9 mouse cellular contexts compared by ENCODE assay signal in genomic region chr19:45736855-45737207, GRCm38 (mm10). TPM values are rescaled to one million over a fixed set of nuclear protein-coding genes. Genes with fewer than 3 reads are reported as not detected.
DNase-seq lines count a peak whose midpoint lies in the region; ATAC-seq and TF ChIP-seq lines count a peak whose summit lies in the region.
"Had no signal": no experiment of that assay in that cellular context is flagged by ENCODE, and none has a peak within 500 bp of the region (broad histone marks: within the 10 kb centered on the region; RNA-seq: fewer than 3 reads in every experiment).

No protein-coding gene starts in this region.

- peak; percentile 17; the same call in 1 of the 2 replicates for ATAC-seq in kidney, embryonic 15.5 days (replicated peaks; ENCODE audit: low FRiP score)
- ATAC-seq in stomach, embryonic 14.5 days (ENCODE audit: insufficient number of reproducible peaks, insufficient read depth, low FRiP score, low read depth) = peak; percentile 50; the same call in 1 of the 2 replicates

- no peak for TF ChIP-seq EP300 in heart, adult 2 months (IDR thresholded peaks at IDR 0.05; ENCODE audit: insufficient read depth, low read depth, low read length)

- peak; percentile 57 for DNase-seq in heart, adult 2 months
- no peak for DNase-seq in heart, adult 9 months (ENCODE audit: low spot score in 2 of 2)
- peak; percentile 81 for DNase-seq in ZHBTc4 (ENCODE audit: low read depth, low spot score)
- no peak for DNase-seq in heart, embryonic 10.5 days (ENCODE audit: low spot score)
- DNase-seq in lung, postnatal 14 days = peak; percentile 54
- no peak for DNase-seq in layer of hippocampus, postnatal 14 days (ENCODE audit: low spot score in 2 of 2)

- no peaks in the 10 kb centered on the region for H3K36me3 ChIP-seq in heart, adult 2 months (ENCODE audit: control insufficient read depth, insufficient read depth, low read length)
- no peaks in the 10 kb centered on the region for H3K36me3 ChIP-seq in heart, embryonic 10.5 days
- no peaks in the 10 kb centered on the region for H3K36me3 ChIP-seq in kidney, embryonic 15.5 days
- H3K36me3 ChIP-seq in stomach, embryonic 14.5 days (ENCODE audit: control insufficient read depth, insufficient read depth, low read length) = no peaks in the 10 kb centered on the region

- intact Hi-C loops in heart, adult 2 months (cut with DNase I) = no loop called here

- WGBS in heart, adult 2 months = 3% methylated on average over 28 of the region's 28 CpGs
- 3% methylated on average over 28 of the region's 28 CpGs for WGBS in heart, embryonic 10.5 days
- WGBS in kidney, embryonic 15.5 days = 3% methylated on average over 28 of the region's 28 CpGs
- WGBS in stomach, embryonic 14.5 days = under 1% methylated on average over 28 of the region's 28 CpGs

- H3K4me1 ChIP-seq in heart, adult 2 months (ENCODE audit: control insufficient read depth, insufficient read depth, low read length) = peaks cover 1% of the 10 kb centered on the region; the same call in 1 of the 2 replicates
- peaks cover 42% of the 10 kb centered on the region for H3K4me1 ChIP-seq in heart, embryonic 10.5 days
- H3K4me1 ChIP-seq in kidney, embryonic 15.5 days = peaks cover 53% of the 10 kb centered on the region
- H3K4me1 ChIP-seq in stomach, embryonic 14.5 days (ENCODE audit: control insufficient read depth, insufficient read depth, low read length) = peaks cover 12% of the 10 kb centered on the region; the same call in 1 of the 2 replicates

- H3K9me3 ChIP-seq in heart, embryonic 10.5 days = no peaks in the 10 kb centered on the region
- no peaks in the 10 kb centered on the region for H3K9me3 ChIP-seq in kidney, embryonic 15.5 days (replicated peaks)
- no peaks in the 10 kb centered on the region for H3K9me3 ChIP-seq in stomach, embryonic 14.5 days (ENCODE audit: control insufficient read depth, low read depth, low read length)

- no peak overlapping the region for H3K27ac ChIP-seq in heart, adult 2 months
- peak overlapping the region; percentile 60; the same call in 1 of the 2 replicates for H3K27ac ChIP-seq in heart, embryonic 10.5 days
- no peak overlapping the region for H3K27ac ChIP-seq in kidney, embryonic 15.5 days
- no peak overlapping the region for H3K27ac ChIP-seq in stomach, embryonic 14.5 days (ENCODE audit: low read length)

- H3K27me3 ChIP-seq in heart, adult 2 months (ENCODE audit: control insufficient read depth, insufficient read depth, low read length) = peaks cover 9% of the 10 kb centered on the region
- peaks cover 99% of the 10 kb centered on the region for H3K27me3 ChIP-seq in heart, embryonic 10.5 days (ENCODE audit: insufficient read depth, poor library complexity, severe bottlenecking)
- H3K27me3 ChIP-seq in kidney, embryonic 15.5 days = peaks cover 96% of the 10 kb centered on the region
- H3K27me3 ChIP-seq in stomach, embryonic 14.5 days (ENCODE audit: control insufficient read depth, insufficient read depth, low read length) = peaks cover 56% of the 10 kb centered on the region

- H3K79me2 ChIP-seq in heart, adult 2 months (replicated peaks; ENCODE audit: control insufficient read depth, insufficient read depth, low read length) = no peaks in the 10 kb centered on the region

- H3K4me3 ChIP-seq in heart, adult 2 months = no peak overlapping the region
- H3K4me3 ChIP-seq in heart, embryonic 10.5 days = peak overlapping the region; percentile 48
- H3K4me3 ChIP-seq in kidney, embryonic 15.5 days (replicated peaks) = peak overlapping the region; percentile 32
- H3K4me3 ChIP-seq in stomach, embryonic 14.5 days (ENCODE audit: low read depth, low read length) = peak overlapping the region; percentile 13; the same call in 1 of the 2 replicates

- TF ChIP-seq CTCF in heart, adult 2 months (IDR thresholded peaks at IDR 0.05) = no peak

- peak overlapping the region; percentile 45; the same call in 1 of the 2 replicates for H3K9ac ChIP-seq in heart, adult 2 months (ENCODE audit: low read depth, low read length)
- H3K9ac ChIP-seq in kidney, embryonic 15.5 days = 0 out of 2 replicates have a peak overlapping the region, but pooled peaks have one; percentile 21
- no peak overlapping the region for H3K9ac ChIP-seq in stomach, embryonic 14.5 days (replicated peaks; ENCODE audit: low read depth, low read length)

- no peak for TF ChIP-seq POLR2A in heart, adult 2 months (IDR thresholded peaks at IDR 0.05; ENCODE audit: insufficient read depth, low read depth, low read length)

- H3K4me2 ChIP-seq in kidney, embryonic 15.5 days = peak overlapping the region; percentile 61
- peak overlapping the region; percentile 54 for H3K4me2 ChIP-seq in stomach, embryonic 14.5 days (replicated peaks; ENCODE audit: low read depth, low read length)

RNA-seq across cellular contexts. Expression of gene Fgf8, which starts 5.9 kb away (rescaled TPM):
- total RNA-seq in heart, adult 2 months (2021) = not detected
- not detected in 2 replicates for polyA plus RNA-seq in heart, adult 2 months (2012; rRNA removed)
- 1.9 and 8.8 TPM in 2 replicates for polyA plus RNA-seq in heart, embryonic 10.5 days (2016; fragmentation: Nextera tagmentation; extraction: Ambion mirVana)
- polyA plus RNA-seq in kidney, embryonic 15.5 days (2015; fragmentation: Nextera tagmentation; extraction: Ambion mirVana) = 17.8 and 20.3 TPM in 2 replicates
- not detected in 2 replicates for polyA plus RNA-seq in stomach, embryonic 14.5 days (2014; fragmentation: Nextera tagmentation; extraction: Ambion mirVana)
- total RNA-seq in layer of hippocampus, postnatal 14 days (2021) = not detected
- polyA plus RNA-seq: large intestine, adult 2 months had no signal

RNA-seq across cellular contexts. Expression of gene Npm3, which starts 12.6 kb away (rescaled TPM):
- total RNA-seq in heart, adult 2 months (2021) = 10 to 100 TPM; 15.6 to 15.7 TPM
- polyA plus RNA-seq in heart, adult 2 months (2012; rRNA removed) = 25.2 and 28.0 TPM in 2 replicates
- polyA plus RNA-seq in heart, embryonic 10.5 days (2016; fragmentation: Nextera tagmentation; extraction: Ambion mirVana) = 12.3 and 13.6 TPM in 2 replicates
- polyA plus RNA-seq in kidney, embryonic 15.5 days (2015; fragmentation: Nextera tagmentation; extraction: Ambion mirVana) = 20.8 and 28.5 TPM in 2 replicates
- 14.8 and 16.0 TPM in 2 replicates for polyA plus RNA-seq in stomach, embryonic 14.5 days (2014; fragmentation: Nextera tagmentation; extraction: Ambion mirVana)
- total RNA-seq in layer of hippocampus, postnatal 14 days (2021) = 10 to 100 TPM; 11.9 to 12.9 TPM

RNA-seq across cellular contexts. Expression of gene Mgea5, which starts 46.8 kb away (rescaled TPM):
- 10 to 100 TPM; 70.8 to 81.9 TPM for total RNA-seq in heart, adult 2 months (2021)
- 22.4 and 49.3 TPM in 2 replicates for polyA plus RNA-seq in heart, adult 2 months (2012; rRNA removed)
- polyA plus RNA-seq in heart, embryonic 10.5 days (2016; fragmentation: Nextera tagmentation; extraction: Ambion mirVana) = 39.6 and 52.5 TPM in 2 replicates
- polyA plus RNA-seq in kidney, embryonic 15.5 days (2015; fragmentation: Nextera tagmentation; extraction: Ambion mirVana) = 47.4 and 53.3 TPM in 2 replicates
- 74.4 and 74.8 TPM in 2 replicates for polyA plus RNA-seq in stomach, embryonic 14.5 days (2014; fragmentation: Nextera tagmentation; extraction: Ambion mirVana)
- 100 to 1,000 TPM; 133 to 136 TPM for total RNA-seq in layer of hippocampus, postnatal 14 days (2021)

Comparison
In these comparisons a context has a peak if more than half of its experiments do, and no peak if none do; other contexts are left out.
1. DNase-seq: peak in heart, adult 2 months (2 of 2), ZHBTc4 (single experiment) and lung, postnatal 14 days (single experiment); none in heart, adult 9 months (0 of 2), heart, embryonic 10.5 days (single experiment) and layer of hippocampus, postnatal 14 days (0 of 2).